Mouse (Mus musculus) intestine, postnatal 0 days (tissue): ENCODE data around the gene Trafd1. TPM values are rescaled to one million over a fixed set of nuclear protein-coding genes. Genes with fewer than 3 reads are reported as not detected.

ENCODE experiments used
- ATAC-seq: fragments of 200-750 bp; cut with Nextera tagmentation; 2 replicates; pipeline ENCODE4 v1.8.0; 2017; ENCODE audit warnings: mild to moderate bottlenecking, moderate TSS enrichment, moderate library complexity
- H3K27ac ChIP-seq: fragments of 300-500 bp; sonication (generic); 2 replicates; pipeline ENCODE4 v1.5.1; 2014; ENCODE audit warnings: mild to moderate bottlenecking, low read depth, low read length, moderate library complexity
- H3K27me3 ChIP-seq: fragments of 300-500 bp; sonication (generic); replicated peaks from 2 replicates; pipeline ENCODE4 v1.6.1; 2014; ENCODE audit warnings: low read length, mixed read lengths; ENCODE audit not compliant: control insufficient read depth, insufficient read depth
- H3K36me3 ChIP-seq: fragments of 300-500 bp; sonication (generic); 2 replicates; pipeline ENCODE4 v1.6.1; 2014; ENCODE audit warnings: mild to moderate bottlenecking, moderate library complexity; ENCODE audit not compliant: control insufficient read depth, insufficient read depth
- H3K4me1 ChIP-seq: fragments of 300-500 bp; sonication (generic); replicated peaks from 2 replicates; pipeline ENCODE4 v1.6.1; 2014; ENCODE audit warnings: antibody characterized with exemption, low read length, mixed read lengths; ENCODE audit not compliant: control insufficient read depth, insufficient read depth
- H3K4me2 ChIP-seq: fragments of 300-500 bp; sonication (generic); replicated peaks from 2 replicates; pipeline ENCODE4 v1.6.1; 2014; ENCODE audit warnings: low read depth, mild to moderate bottlenecking, moderate library complexity
- H3K4me3 ChIP-seq: fragments of 300-500 bp; sonication (generic); 2 replicates; pipeline ENCODE4 v1.5.1; 2014; ENCODE audit warnings: low read depth, low read length
- H3K9ac ChIP-seq: fragments of 300-500 bp; sonication (generic); 2 replicates; pipeline ENCODE4 v1.6.1; 2014; ENCODE audit warnings: mild to moderate bottlenecking, low read depth, low read length
- H3K9me3 ChIP-seq: fragments of 300-500 bp; sonication (generic); 2 replicates; pipeline ENCODE4 v1.6.1; 2016; ENCODE audit warnings: mixed run types; ENCODE audit not compliant: control insufficient read depth
- CTCF ChIP-seq: sonication (generic); IDR thresholded peaks from 2 replicates; pipeline ENCODE4 v1.5.1; 2016; ENCODE audit warnings: low read depth, mild to moderate bottlenecking, control low read depth, antibody characterized with exemption, moderate library complexity
- WGBS: fragments of 180-500 bp; shearing (Covaris S2); extraction: QIAGEN DNeasy Blood & Tissue Kit; methylation state at CpG from one replicate; pipeline ENCODE4 v1.1.7; 2014; 5-methylcytosine and 5-hydroxymethylcytosine counted together
- polyA plus RNA-seq: library from polyadenylated mRNA; unstranded; fragments of >200 nt; fragmentation: Nextera tagmentation; extraction: Ambion mirVana; gene quantifications from 2 replicates; pipeline ENCODE4 v1.2.1, GENCODE M21; 2015

Trafd1 gene
- polyA plus RNA-seq, 1 experiment from 2014 or later = 99.1 TPM

GRCm38 (mm10) chr5:121407856-121408255 lies 22.4 kb upstream of the Trafd1 start:
- 72% methylated on average over 8 of the region's 8 CpGs for WGBS
- Histone ChIP-seq H3K9me3 (no peaks in the 10 kb centered on the region), H3K4me3 (no peak overlapping the region), H3K9ac (no peak overlapping the region), H3K4me2 (no peak overlapping the region), H3K27ac (no peak overlapping the region; the same call in 1 of the 2 replicates), H3K36me3 (peaks cover 23% of the 10 kb centered on the region), H3K27me3 (no peaks in the 10 kb centered on the region), H3K4me1 (no peaks in the 10 kb centered on the region; the same call in 1 of the 2 replicates)
- no peak for TF ChIP-seq CTCF
- peak; percentile 19; the same call in 1 of the 2 replicates for ATAC-seq

DNA sequence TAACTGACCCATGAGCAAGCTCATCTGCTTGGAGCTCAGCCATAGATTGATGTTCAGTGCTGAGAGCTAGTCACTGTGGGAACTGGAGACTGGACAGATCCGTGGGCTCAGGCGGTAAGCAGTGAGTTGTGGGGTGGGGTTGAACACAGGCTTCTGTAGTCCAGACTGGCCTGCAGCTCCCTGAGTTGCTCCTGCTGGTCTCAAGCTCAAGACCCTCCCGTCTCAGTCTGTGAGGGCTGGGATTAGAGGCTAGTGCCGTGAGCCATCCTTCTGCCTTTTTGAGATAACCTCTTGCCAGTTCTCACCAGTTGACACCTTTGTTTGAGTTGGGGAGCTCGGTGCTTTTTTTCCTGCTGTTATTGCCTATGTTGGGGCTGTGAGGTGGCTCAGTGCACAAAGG lies 15.4 kb upstream of the Trafd1 start:
- ATAC-seq = no peak
- WGBS = 70% methylated on average over 5 of the region's 5 CpGs
- H3K9ac ChIP-seq = no peak overlapping the region
- no peak for TF ChIP-seq CTCF
- H3K4me3 ChIP-seq = no peak overlapping the region
- H3K36me3 ChIP-seq = peaks cover 6% of the 10 kb centered on the region; the same call in 1 of the 2 replicates
- peaks cover 3% of the 10 kb centered on the region; the same call in 1 of the 2 replicates for H3K4me1 ChIP-seq
- no peaks in the 10 kb centered on the region for H3K27me3 ChIP-seq
- H3K27ac ChIP-seq = no peak overlapping the region
- no peaks in the 10 kb centered on the region for H3K9me3 ChIP-seq
- no peak overlapping the region for H3K4me2 ChIP-seq

GRCm38 (mm10) chr5:121400064-121400463 lies 14.6 kb upstream of the Trafd1 start:
- peaks cover 3% of the 10 kb centered on the region; the same call in 1 of the 2 replicates for H3K4me1 ChIP-seq
- no peaks in the 10 kb centered on the region for H3K9me3 ChIP-seq
- TF ChIP-seq CTCF = no peak
- H3K9ac ChIP-seq = no peak overlapping the region
- H3K4me3 ChIP-seq = no peak overlapping the region
- no peak overlapping the region for H3K4me2 ChIP-seq
- H3K27ac ChIP-seq = no peak overlapping the region
- WGBS = 17% methylated on average over 5 of the region's 5 CpGs
- H3K36me3 ChIP-seq = peaks cover 6% of the 10 kb centered on the region; the same call in 1 of the 2 replicates
- ATAC-seq = no peak
- no peaks in the 10 kb centered on the region for H3K27me3 ChIP-seq

- Histone ChIP-seq H3K4me3 (no peak overlapping the region; the same call in 1 of the 2 replicates), H3K4me1 (peaks cover 3% of the 10 kb centered on the region; the same call in 1 of the 2 replicates), H3K9ac (0 out of 2 replicates have a peak overlapping the region, but pooled peaks have one; percentile 81), H3K36me3 (peaks cover 6% of the 10 kb centered on the region; the same call in 1 of the 2 replicates), H3K27ac (peak overlapping the region; percentile 4; the same call in 1 of the 2 replicates), H3K27me3 (no peaks in the 10 kb centered on the region), H3K9me3 (no peaks in the 10 kb centered on the region), H3K4me2 (peak overlapping the region; percentile 93)
- ATAC-seq = no peak
- 38% methylated on average over 5 of the region's 5 CpGs for WGBS
- TF ChIP-seq CTCF = no peak
These were observed 14.1 kb upstream of the Trafd1 start for GRCm38 (mm10) chr5:121399540-121399939.

- TF ChIP-seq CTCF = no peak
- Histone ChIP-seq H3K4me2 (peak overlapping the region; percentile 93), H3K9ac (peak overlapping the region; percentile 81), H3K4me1 (peaks cover 3% of the 10 kb centered on the region; the same call in 1 of the 2 replicates), H3K36me3 (peaks cover 6% of the 10 kb centered on the region; the same call in 1 of the 2 replicates), H3K27ac (peak overlapping the region; percentile 4; the same call in 1 of the 2 replicates), H3K4me3 (peak overlapping the region; percentile 88), H3K27me3 (no peaks in the 10 kb centered on the region), H3K9me3 (no peaks in the 10 kb centered on the region)
- no peak for ATAC-seq
- WGBS = 39% methylated on average over 9 of the region's 9 CpGs
These were observed 13.6 kb upstream of the Trafd1 start for GRCm38 (mm10) chr5:121398965-121399462.

DNA sequence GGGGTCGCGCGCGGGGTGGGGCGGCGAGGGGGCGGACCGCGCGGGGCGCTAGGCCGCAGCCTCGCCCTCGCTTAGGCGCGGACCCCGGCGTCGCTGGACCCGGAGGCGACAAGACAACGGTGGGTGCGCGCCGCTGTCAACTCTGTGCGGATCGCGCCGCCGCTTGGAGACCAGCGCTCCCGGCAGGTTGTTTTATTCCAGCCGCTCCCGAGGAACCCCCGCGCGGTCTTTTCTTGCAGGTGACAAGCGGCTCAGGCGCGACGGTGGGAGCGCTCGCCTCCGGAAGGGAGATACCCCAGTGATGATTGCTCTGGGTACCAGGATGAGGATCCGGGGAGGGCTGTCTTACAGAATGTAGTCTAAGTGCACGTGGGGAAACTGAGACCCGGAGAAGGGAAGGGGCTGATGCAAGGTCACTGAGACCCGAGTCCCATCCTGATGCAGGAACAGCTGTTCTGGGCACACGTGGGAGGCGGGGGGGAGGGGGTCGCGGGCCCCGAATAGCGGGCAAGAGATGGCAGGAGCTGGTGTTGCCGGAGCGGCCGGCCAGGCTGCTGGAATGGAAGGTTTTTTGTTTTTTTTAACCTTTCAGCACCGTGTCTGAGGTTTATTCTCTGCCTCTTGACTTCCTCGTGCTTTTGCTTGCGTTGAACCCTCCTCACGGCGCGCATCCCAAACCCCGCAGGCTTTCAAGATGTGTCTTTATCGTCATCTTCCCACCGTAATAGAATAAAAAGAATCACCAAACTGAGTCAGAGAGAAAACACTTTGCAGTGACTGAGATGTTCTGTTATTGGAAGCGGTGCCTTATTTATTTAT lies 12.9 kb upstream of the Trafd1 start:
- Histone ChIP-seq H3K4me2 (peak overlapping the region; percentile 93), H3K9me3 (no peaks in the 10 kb centered on the region), H3K27me3 (no peaks in the 10 kb centered on the region), H3K9ac (peak overlapping the region; percentile 81), H3K4me1 (peaks cover 3% of the 10 kb centered on the region; the same call in 1 of the 2 replicates), H3K36me3 (peaks cover 6% of the 10 kb centered on the region; the same call in 1 of the 2 replicates), H3K4me3 (peak overlapping the region; percentile 88), H3K27ac (peak overlapping the region; percentile 70)
- no peak for TF ChIP-seq CTCF
- ATAC-seq = peak; percentile 66
- under 1% methylated on average over 67 of the region's 67 CpGs for WGBS
